Mouse (Mus musculus): Measurements from ENCODE around the gene Pitpnc1.
"Not testable (repeated sequence)": the region's sequence is repeated elsewhere in the genome, so short reads cannot be mapped to it uniquely, and the experiment has no call there.

Gene Pitpnc1

DNA sequence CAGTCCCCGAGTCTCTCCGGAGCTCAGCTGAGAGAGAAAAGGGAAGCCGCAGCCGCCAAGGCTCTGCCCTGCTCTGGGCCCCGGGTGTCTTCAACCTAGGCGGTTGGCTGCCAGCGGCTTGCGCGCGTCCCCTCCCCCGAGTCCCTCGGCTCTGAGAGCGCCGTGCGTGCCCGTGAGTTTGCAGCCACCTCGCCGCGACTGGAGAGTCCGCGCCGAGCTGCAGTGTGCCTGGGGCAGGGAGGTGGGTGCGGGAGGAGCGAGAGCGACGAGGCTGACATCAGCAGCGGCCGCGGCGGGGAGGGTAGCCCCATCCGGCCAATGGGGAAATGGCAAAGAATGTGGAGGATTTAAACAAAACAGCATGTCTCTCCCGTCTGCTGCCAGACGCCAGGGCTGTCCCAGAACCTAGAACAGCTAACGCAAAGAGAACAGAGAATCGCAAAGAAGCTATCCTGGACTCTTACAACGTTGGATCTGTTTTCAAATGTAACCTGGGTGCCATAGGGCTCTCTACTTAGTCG, at the start of gene Pitpnc1:
TSS of gene Pitpnc1 (minus strand) at position 179 of the 521 bp plus-strand sequence.
- peak; percentile 96 for DNase-seq (ENCODE audit: low spot score)

DNA sequence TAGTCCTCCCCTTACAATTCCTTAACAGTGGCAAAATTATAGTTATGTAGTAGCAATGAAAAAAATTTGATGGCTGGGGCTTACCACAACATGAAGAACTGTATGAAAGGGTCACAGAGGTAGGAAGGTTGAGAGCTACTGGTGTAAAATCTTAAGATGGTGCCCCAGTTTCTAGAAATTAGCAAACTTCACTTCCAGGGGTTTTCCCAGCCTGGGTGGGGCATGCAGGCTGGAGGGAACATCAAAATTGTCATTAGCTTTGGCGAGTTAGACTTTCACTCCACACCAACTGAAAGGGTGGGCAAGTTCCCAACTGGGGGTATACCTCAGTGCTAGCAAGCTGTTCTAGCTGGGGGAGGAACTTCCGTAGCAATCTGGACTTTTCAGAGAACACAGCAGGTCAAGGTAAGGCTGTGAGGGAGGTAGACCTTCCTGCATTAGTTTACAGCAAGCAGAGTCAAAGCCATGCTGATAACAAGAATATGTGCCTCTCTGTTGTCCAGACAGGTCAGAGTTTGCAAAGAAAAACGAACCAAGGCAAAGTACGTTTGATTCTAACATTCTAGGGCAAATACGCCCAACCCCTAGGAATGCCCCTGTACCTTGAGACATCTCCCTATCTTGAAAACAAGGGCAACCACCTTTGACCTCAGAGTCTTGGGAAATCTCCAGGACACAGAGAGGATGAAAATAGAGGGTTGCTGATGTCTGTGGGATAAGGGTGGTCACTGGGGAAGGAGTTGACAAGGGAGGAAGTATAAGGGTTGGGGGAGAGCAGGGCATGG, 48.3 kb upstream of the Pitpnc1 start:
- DNase-seq (ENCODE audit: low spot score), result no peak

DNA sequence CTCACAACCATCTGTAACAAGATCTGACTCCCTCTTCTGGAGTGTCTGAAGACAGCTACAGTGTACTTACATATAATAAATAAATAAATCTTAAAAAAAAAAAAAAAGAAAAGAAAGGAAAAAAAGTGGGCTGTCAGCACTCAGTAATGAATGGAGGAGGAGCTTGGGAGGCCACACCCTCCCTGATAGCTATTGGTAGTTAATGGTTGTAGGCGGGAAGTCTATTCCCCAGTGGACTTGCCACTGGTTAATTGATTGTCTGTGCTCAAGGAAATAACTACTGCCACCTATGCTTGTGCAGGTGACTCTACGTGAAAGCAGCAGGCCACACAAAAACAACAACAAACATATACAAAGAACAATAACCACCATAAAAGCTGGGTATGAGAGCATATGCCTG, 45.9 kb upstream of the Pitpnc1 start:
- no peak for DNase-seq (ENCODE audit: low spot score)

DNA sequence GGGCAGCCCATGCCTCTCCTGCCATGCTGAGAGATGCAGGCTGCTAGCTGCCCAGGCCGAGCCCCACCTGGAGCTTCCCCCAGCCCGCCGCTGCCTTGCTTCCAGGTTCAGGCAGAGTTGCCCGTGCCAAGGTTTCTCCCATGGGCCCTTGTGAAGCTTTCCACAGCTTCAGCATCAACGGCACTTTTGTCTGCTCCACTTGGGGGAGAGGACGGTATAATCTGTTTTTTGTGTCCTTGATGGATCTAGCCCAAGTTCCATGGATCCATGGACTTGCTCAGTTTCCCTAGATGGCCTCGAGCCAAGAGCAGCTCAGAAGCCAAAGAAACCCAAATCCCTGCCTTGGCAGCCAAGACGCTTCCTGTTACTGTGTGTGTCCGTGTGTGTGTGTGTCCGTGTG, 42.5 kb upstream of the Pitpnc1 start:
- DNase-seq (ENCODE audit: low spot score), result no peak

DNA sequence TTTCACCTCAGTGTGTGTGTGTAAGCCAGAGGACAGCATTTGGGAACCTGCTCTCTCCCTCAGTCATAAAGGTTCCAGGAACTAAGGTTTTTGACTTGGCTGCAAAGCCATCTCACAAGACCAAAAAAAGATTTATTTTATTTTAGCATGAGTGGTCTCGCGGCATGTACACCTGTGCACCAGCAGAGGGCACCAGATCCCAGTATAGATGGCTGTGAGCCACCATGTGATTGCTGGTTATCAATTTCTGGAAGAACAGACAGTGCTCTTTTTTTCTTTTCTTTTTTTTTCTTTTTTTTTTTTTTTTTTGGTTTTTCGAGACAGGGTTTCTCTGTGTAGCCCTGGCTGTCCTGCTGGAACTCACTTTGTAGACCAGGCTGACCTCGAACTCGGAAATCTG, 41.5 kb upstream of the Pitpnc1 start:
- peak; percentile 88 for DNase-seq (ENCODE audit: low spot score)

DNA sequence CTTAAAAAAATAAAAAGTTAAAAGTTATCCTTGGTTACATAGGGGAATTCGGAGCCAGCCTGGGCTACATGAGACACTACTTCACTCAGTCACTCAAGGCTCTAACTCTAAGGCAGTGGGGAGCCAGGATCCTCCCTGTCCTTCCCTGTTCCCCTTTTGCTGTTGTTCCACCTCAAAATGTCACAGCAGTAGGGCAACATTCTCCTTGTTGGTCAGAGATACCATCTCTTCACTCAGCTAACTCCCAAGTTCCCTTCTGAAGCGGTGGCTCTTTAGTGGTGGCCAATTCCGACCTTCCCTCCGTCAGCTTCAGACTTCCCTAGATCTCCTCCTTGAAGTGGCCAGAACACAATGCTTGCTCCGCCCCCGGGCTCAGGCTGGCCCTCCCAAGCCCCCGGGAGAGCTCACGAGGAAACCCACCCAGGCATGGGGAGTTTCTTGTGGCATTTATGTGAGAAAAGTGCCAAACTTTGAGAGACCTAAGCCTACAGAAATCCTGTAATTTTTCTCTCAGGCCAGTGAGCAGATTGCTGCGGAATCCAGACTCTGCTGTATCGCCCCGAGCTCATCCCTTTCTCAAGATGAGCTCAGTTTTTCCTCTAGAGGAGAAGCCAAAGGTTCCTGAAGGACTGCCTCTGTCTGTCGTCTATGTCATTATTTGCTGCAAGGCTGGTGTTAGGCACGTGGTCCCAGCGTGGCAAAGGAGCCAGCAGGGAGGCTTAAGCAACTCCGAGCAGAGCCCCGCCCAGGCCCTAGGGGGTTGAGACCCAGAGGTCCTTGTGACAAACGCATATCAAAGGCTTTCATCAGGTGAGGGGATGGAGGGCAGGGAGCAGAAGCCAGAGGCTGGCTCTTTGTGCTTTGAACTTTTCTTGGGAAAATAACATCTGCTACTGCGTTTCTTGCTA, 40.1 kb upstream of the Pitpnc1 start:
- peak; percentile 58 for DNase-seq (ENCODE audit: low spot score)

DNA sequence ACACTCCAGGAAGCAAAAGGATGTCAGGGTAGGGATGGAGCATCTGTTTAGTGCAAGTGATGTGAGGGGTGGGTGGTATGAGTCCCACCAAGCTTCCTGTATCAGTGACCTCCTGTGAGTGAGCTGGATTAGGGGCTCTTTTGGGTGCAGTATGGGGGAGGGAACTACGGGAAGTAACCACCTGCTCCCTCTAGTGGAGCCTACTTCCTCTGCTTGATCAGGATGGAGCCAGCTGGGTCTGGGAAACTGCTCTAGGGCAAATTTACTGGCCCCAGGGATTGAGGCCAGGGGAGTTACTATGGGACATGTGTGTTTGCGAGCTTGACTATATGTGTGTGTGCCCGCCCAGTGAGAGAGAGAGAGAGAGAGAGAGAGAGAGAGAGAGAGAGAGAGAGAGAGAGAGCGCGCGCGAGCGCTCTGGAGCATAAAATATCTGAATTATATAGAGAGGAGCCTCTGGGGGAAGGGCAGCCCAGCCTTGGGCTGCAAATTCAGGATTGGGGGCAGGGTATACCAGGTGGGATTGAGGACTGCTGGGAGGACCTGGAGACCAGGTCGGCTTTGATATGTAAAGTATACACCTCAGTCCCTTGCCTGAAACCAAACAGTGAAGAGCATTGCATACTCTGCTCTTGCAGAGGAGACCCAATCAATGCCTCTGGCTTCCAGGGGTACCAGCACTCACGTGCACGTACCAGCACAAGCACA, 39.3 kb upstream of the Pitpnc1 start:
- peak; percentile 57 for DNase-seq (ENCODE audit: low spot score)

DNA sequence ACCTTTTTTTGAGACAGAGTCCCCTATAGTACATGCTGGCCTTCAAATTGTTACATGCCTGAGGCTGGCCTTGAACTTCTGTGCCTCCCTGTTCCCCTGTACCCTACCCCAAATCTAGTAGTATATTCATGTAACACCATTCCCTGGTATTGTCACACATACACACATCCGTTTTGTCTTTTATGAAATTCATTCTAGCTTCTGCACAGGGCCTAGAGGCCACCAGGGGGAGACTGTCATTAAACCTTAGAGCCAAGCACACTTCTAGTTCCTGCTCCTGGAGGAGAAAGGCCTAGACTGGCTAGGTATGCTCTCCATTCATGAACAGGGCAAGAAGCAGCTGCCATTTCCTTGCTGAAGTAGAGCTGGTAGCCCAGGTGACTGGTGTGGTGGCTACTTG, 35.8 kb upstream of the Pitpnc1 start:
- peak; percentile 43 for DNase-seq (ENCODE audit: low spot score)

DNA sequence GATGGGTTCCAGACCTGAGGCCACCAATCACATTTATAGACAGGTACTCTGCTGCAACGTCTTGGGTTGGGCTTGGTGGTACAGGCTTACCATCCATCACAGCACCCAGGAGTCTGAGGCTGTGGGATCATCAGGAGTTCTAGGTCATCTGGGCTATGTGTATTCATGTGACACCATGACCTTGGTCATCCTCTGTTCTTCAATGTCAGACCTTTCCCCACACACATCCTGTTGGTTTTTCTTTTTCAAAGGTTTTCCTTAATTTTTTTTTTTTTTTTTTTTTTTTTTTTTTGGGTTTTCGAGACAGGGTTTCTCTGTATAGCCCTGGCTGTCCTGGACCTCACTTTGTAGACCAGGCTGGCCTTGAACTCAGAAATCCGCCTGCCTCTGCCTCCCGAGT, 33.9 kb upstream of the Pitpnc1 start:
- DNase-seq (ENCODE audit: low spot score), result not testable (repeated sequence)

DNA sequence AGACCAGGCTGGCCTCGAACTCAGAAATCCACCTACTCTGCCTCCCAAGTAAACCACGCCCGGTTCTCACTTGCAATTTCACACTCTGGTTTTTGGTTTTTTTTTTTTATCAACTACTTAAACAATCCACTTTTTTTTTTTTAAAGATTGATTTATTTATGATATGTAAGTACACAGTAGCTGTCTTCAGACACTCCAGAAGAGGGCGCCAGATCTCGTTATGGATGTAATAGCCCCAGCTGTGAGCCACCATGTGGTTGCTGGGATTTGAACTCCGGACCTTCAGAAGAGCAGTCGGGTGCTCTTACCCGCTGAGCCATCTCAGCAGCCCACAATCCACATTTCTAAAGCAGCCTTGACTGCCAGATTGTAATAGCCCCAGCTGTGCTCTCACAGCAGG, 32.3 kb upstream of the Pitpnc1 start:
- DNase-seq (ENCODE audit: low spot score), result no peak

DNA sequence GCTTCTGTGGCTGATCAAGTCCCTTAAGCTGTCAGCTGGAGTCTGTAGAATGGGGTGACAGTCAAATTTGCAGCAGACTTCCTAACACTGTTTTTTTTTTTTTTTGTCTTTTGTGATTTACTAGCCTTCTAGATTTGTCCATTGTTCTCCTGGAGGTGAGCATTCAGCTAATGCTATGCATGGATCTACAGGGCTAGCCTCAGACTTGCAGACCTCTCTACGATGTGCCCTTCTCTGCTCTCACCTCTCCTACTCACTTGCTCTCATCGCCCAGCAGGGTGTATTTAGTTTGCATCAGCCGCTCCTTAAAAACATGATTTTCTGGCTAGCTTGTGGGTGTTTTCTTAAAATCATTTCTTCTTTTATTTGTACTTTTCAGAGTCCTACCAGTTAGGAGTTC, 13.8 kb upstream of the Pitpnc1 start:
- DNase-seq (ENCODE audit: low spot score), result no peak

DNA sequence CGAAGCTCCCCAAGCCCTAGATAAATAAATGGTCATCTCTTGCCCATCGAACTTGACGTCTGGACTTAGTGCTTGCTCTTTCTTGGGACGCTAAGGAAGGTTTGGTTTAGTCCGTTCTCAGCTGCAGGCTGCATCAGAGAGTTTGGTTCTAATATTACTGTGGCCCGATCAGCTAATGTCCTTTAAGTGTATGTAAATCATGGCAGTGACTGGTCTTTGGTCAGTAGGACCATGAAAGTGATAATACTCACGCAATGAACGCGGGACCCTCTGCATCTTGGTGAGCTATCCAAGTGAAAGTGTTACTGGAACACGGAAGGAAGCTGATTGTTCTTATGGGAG, 9.3 kb upstream of the Pitpnc1 start:
- no peak for DNase-seq (ENCODE audit: low spot score)

DNA sequence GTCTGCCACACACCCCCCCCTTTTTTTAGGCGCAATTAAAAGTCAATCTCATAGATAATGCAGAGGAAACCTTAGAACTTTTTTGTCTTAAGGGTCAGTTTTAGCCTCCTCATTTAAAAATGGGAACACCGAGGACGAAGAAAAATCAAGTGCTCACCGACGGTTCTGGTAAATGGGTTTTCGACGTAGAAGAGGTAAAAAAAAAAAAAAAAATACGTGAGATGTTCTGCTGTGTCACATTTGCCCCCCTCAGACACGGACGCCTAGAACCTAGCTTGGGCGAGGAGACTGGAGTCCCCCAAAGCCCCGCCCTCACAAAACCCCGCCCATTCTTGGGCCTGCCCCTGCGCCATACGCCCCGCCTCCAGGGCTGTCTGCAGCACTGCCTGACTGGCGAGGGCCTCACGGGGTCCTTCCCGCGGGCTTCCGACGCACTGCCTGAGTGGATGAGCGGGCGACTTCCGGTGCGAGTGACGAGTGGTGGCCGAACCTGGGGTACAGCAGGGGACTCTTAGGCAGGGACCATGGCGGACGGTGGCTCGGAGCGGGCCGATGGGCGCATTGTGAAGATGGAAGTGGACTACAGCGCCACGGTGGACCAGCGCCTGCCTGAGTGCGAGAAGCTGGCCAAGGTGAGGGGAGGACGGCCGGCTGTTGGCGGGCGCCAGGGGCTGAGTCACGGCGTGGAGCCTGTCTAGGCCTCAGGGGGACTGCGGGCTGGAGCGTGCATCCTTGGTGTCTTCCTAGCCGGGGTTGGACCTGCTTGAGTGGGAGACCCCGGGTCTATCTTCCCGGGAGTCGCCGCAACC, 8.8 kb upstream of the Pitpnc1 start, which contains the start of gene Psmd12:
TSS of gene Psmd12 (plus strand) at position 432 of the 809 bp plus-strand sequence.
- DNase-seq (ENCODE audit: low spot score), result peak; percentile 96

DNA sequence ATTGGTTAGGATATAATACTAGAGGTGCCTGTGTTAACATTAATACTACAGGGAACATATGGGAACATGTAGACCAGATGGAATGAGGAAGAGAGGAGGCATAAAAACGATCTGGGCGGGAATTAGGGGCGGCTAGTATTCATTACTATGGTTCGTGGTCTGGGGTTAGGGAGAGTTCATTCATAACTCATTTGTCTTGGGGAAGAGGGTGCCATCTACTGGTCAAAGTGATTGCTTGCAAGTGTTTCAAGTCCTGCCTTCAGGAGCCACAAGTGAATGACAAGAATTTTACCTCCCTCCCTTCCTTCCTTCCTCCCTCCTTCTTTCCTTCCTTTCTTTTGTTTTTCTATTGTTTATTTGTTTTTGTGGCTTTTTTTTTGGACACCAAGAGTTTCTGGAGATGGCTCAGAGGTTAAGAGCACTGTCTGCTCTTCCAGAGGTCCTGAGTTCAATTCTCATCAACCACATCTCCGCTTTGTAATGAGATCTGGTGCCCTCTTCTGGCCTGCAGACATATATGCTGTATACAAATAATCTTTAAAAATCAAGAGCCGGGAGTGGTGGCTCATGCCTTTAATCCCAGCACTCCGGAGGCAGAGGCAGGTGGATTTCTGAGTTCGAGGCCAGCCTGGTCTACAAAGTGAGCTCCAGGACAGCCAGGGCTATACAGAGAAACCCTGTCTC, 2.8 kb upstream of the Pitpnc1 start:
- DNase-seq (ENCODE audit: low spot score), result peak; percentile 93

DNA sequence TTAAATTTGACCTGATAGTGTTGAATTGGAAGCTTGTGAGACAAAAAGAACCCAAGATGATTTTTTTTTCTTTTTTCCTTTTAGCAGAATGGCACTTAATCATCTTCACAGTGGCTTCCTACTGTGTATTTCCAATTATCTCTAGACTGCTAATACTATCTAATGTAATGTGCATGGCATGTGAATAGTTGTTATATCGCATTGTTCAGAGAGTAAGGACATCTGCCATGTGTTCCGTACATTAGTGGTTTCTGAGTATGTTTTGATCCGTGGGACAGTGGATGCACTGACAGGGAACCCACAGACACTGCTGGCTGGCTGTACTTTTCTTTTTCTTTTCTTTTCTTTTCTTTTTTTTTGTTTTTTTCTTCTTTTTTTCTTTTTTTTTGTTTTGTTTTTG, 1.8 kb upstream of the Pitpnc1 start:
- no peak for DNase-seq (ENCODE audit: low spot score)

DNA sequence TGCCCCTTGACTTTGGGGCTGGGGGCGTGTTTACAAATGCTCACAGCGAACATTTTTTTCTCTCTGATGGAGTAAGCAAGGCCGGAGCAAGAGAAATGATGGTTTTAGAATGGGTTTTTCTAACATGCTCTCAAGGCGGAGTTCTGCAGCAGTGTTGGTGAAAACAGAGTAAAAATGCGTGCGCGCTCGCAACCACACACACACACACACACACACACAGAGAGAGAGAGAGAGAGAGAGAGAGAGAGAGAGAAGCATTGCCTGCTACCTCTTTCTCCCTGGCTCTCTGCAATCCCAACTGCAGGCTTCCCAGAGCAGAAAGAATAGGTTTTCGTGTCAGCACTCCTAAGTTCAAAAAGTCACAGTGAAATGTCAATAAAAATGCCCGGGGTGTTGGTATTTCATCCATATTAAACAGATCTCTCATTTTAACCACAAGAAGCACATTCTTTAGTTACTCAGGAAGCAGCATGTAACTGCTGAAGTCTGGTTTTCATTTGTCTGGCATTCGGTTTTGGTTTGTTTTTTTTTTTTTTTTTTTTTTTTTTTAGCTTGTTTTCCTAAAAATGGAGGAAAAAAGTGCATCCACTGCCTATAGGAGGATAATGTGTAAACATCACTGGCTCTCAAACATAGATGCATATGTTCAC, 697 bp upstream of the Pitpnc1 start:
- peak; percentile 13 for DNase-seq (ENCODE audit: low spot score)

DNA sequence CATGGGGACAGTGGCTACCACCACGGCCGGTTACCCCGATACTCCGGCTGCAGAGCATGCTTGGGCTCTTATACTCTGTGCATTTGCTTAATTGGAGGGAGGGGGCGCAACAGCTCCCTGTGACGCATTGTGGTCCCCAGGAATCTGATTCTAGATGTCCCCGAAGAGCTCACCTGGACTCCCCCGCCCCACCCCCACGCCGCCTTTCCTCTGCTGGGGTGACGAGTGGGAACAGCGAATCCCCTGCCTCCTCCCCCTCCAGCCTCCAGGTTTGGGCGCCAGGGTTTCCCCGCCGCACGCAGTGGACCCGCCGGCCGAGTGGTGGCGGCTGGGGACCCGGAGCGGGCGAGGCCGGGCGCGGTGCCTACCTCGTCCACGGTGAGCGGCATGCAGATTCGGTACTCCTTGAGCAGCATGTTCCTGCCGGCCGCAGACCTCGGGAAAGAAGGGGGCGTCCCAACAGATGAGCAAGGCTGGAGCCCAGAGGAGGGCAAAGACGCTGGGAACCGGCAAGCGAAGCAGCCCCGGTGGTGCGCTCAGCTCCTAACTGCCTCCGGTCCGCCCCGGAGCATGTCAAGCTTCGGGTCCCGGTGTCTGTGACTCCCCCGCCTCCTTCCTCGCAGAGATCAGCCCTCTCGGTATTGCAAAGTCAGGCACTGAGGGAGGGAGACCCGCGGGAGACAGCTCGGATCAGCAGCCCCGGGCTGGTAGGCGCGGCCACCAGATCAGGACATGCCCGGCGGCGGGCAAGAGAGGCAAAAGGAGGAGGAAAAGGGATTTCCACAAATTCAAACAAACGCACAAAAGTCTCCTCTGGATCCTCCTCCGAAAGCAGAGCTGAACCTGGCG, 752 bp downstream of the Pitpnc1 start:
- DNase-seq (ENCODE audit: low spot score), result peak; percentile 60

DNA sequence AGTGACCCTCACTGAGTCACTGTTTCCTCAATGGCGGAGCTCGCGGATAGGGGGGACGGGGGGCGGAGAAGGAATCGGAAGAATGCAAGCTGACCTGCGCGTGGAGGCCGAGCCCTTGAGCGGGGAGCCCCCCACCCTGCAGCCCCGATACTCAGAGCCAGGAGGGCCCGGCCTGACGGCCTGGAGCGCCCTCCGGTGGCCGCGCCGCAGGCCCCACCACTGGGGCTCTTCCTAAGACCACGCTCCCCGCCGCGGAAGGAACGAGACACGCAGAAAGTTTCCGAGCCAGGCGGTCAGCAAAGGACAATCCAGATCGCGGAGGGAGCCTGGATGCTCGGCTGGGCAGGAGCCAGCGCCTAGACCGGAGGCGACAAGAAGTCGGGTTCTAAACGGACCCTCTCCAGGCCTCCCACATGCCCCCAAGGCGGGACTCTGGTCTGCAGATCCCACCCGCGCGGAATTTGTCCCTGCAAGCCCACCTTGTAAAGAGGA, 1.4 kb downstream of the Pitpnc1 start:
- peak; percentile 86 for DNase-seq (ENCODE audit: low spot score)

Measured in embryo, embryonic 10 days (tissue).